Mouse (Mus musculus): ENCODE measurements around the gene Stk10. TPM values are rescaled to one million over a fixed set of nuclear protein-coding genes. Genes with fewer than 3 reads are reported as not detected.

The Stk10 gene
- polyA plus RNA-seq, 1 experiment from 2014 or later, result 2.9 TPM

GRCm38 (mm10) chr11:32629713-32630211 lies 96.7 kb downstream of the Stk10 start:
- Histone ChIP-seq H3K4me2 (no peak overlapping the region), H3K27me3 (no peaks in the 10 kb centered on the region), H3K4me1 (no peaks in the 10 kb centered on the region), H3K27ac (no peak overlapping the region), H3K36me3 (no peaks in the 10 kb centered on the region), H3K4me3 (no peak overlapping the region), H3K9me3 (no peaks in the 10 kb centered on the region), H3K9ac (no peak overlapping the region)
- WGBS, result 68% methylated on average over 4 of the region's 4 CpGs
- ATAC-seq (ENCODE audit: borderline replicate concordance, extremely low read depth, low FRiP score, low TSS enrichment), result no peak

GRCm38 (mm10) chr11:32632671-32633070 lies 99.6 kb downstream of the Stk10 start:
- Histone ChIP-seq H3K36me3 (no peaks in the 10 kb centered on the region), H3K4me3 (no peak overlapping the region), H3K9ac (no peak overlapping the region), H3K4me1 (peaks cover 9% of the 10 kb centered on the region), H3K27me3 (no peaks in the 10 kb centered on the region), H3K9me3 (no peaks in the 10 kb centered on the region), H3K4me2 (no peak overlapping the region), H3K27ac (no peak overlapping the region)
- WGBS, result 93% methylated on average over 5 of the region's 5 CpGs
- no peak for ATAC-seq (ENCODE audit: borderline replicate concordance, extremely low read depth, low FRiP score, low TSS enrichment)

GRCm38 (mm10) chr11:32633542-32633941 lies 100.4 kb downstream of the Stk10 start:
- peaks cover 9% of the 10 kb centered on the region for H3K4me1 ChIP-seq
- H3K4me3 ChIP-seq, result no peak overlapping the region
- no peaks in the 10 kb centered on the region for H3K36me3 ChIP-seq
- no peaks in the 10 kb centered on the region for H3K9me3 ChIP-seq
- ATAC-seq (ENCODE audit: borderline replicate concordance, extremely low read depth, low FRiP score, low TSS enrichment), result no peak
- no peak overlapping the region for H3K27ac ChIP-seq
- H3K27me3 ChIP-seq, result no peaks in the 10 kb centered on the region
- no peak overlapping the region for H3K4me2 ChIP-seq
- no peak overlapping the region for H3K9ac ChIP-seq
- 63% methylated on average over 3 of the region's 3 CpGs for WGBS

- ATAC-seq (ENCODE audit: borderline replicate concordance, extremely low read depth, low FRiP score, low TSS enrichment), result no peak
Observed at GRCm38 (mm10) chr11:32634143-32634542, 101.0 kb downstream of the Stk10 start.

GRCm38 (mm10) chr11:32634842-32635241 lies 101.7 kb downstream of the Stk10 start:
- H3K4me1 ChIP-seq, result peaks cover 9% of the 10 kb centered on the region
- H3K4me3 ChIP-seq, result no peak overlapping the region
- no peak for ATAC-seq (ENCODE audit: borderline replicate concordance, extremely low read depth, low FRiP score, low TSS enrichment)
- 48% methylated on average over 2 of the region's 2 CpGs for WGBS
- no peaks in the 10 kb centered on the region for H3K9me3 ChIP-seq
- no peaks in the 10 kb centered on the region for H3K27me3 ChIP-seq
- H3K9ac ChIP-seq, result no peak overlapping the region
- H3K4me2 ChIP-seq, result no peak overlapping the region
- no peak overlapping the region for H3K27ac ChIP-seq
- no peaks in the 10 kb centered on the region for H3K36me3 ChIP-seq

More at GRCm38 (mm10) chr11:32634143-32634542, 101.0 kb downstream of the Stk10 start:
- Histone ChIP-seq H3K4me2 (no peak overlapping the region), H3K4me3 (no peak overlapping the region), H3K9me3 (no peaks in the 10 kb centered on the region), H3K36me3 (no peaks in the 10 kb centered on the region), H3K4me1 (peaks cover 9% of the 10 kb centered on the region), H3K27ac (no peak overlapping the region), H3K9ac (no peak overlapping the region), H3K27me3 (no peaks in the 10 kb centered on the region)
- WGBS, result 32% methylated on average over 2 of the region's 2 CpGs

GRCm38 (mm10) chr11:32636275-32636674 lies 103.2 kb downstream of the Stk10 start:
- Histone ChIP-seq H3K4me3 (no peak overlapping the region), H3K9ac (no peak overlapping the region), H3K4me2 (no peak overlapping the region), H3K9me3 (no peaks in the 10 kb centered on the region), H3K36me3 (no peaks in the 10 kb centered on the region), H3K27me3 (no peaks in the 10 kb centered on the region), H3K4me1 (peaks cover 18% of the 10 kb centered on the region), H3K27ac (no peak overlapping the region)
- ATAC-seq (ENCODE audit: borderline replicate concordance, extremely low read depth, low FRiP score, low TSS enrichment), result no peak
- 24% methylated on average over 4 of the region's 4 CpGs for WGBS

GRCm38 (mm10) chr11:32638521-32639255 lies 105.6 kb downstream of the Stk10 start:
- no peak overlapping the region for H3K9ac ChIP-seq
- H3K4me3 ChIP-seq, result no peak overlapping the region
- peaks cover 23% of the 10 kb centered on the region for H3K4me1 ChIP-seq
- H3K4me2 ChIP-seq, result no peak overlapping the region
- WGBS, result 74% methylated on average over 8 of the region's 8 CpGs
- H3K36me3 ChIP-seq, result no peaks in the 10 kb centered on the region
- no peaks in the 10 kb centered on the region for H3K27me3 ChIP-seq
- no peaks in the 10 kb centered on the region for H3K9me3 ChIP-seq
- no peak for ATAC-seq (ENCODE audit: borderline replicate concordance, extremely low read depth, low FRiP score, low TSS enrichment)
- no peak overlapping the region for H3K27ac ChIP-seq

- ATAC-seq (ENCODE audit: borderline replicate concordance, extremely low read depth, low FRiP score, low TSS enrichment), result no peak
- H3K4me2 ChIP-seq, result no peak overlapping the region
- peaks cover 29% of the 10 kb centered on the region for H3K4me1 ChIP-seq
- WGBS, result 81% methylated on average over 4 of the region's 4 CpGs
- H3K27me3 ChIP-seq, result no peaks in the 10 kb centered on the region
- no peaks in the 10 kb centered on the region for H3K9me3 ChIP-seq
- H3K27ac ChIP-seq, result no peak overlapping the region
- H3K4me3 ChIP-seq, result no peak overlapping the region
- no peak overlapping the region for H3K9ac ChIP-seq
- no peaks in the 10 kb centered on the region for H3K36me3 ChIP-seq
Observed at GRCm38 (mm10) chr11:32640617-32641016, 107.5 kb downstream of the Stk10 start.

GRCm38 (mm10) chr11:32642249-32642876 lies 109.3 kb downstream of the Stk10 start, which contains the start of gene Fbxw11:
Gene Fbxw11 (plus strand): TSS chr11:32642724.
- Histone ChIP-seq H3K9me3 (no peaks in the 10 kb centered on the region), H3K9ac (peak within 1 kb of the TSS; percentile 98), H3K27me3 (no peaks in the 10 kb centered on the region), H3K4me3 (peak within 1 kb of the TSS; percentile 95), H3K36me3 (no peaks in the 10 kb centered on the region), H3K4me1 (peaks cover 23% of the 10 kb centered on the region), H3K4me2 (peak within 1 kb of the TSS; percentile 78), H3K27ac (peak within 1 kb of the TSS; percentile 99)
- 2% methylated on average over 63 of the region's 64 CpGs for WGBS
- ATAC-seq (ENCODE audit: borderline replicate concordance, extremely low read depth, low FRiP score, low TSS enrichment), result peak; percentile 95

- H3K4me3 ChIP-seq, result peak overlapping the region; percentile 95
- peak; percentile 71 for ATAC-seq (ENCODE audit: borderline replicate concordance, extremely low read depth, low FRiP score, low TSS enrichment)
- no peaks in the 10 kb centered on the region for H3K36me3 ChIP-seq
- WGBS, result under 1% methylated on average over 44 of the region's 54 CpGs
- H3K9ac ChIP-seq, result peak overlapping the region; percentile 98
- H3K9me3 ChIP-seq, result no peaks in the 10 kb centered on the region
- peaks cover 23% of the 10 kb centered on the region for H3K4me1 ChIP-seq
- peak overlapping the region; percentile 78 for H3K4me2 ChIP-seq
- no peaks in the 10 kb centered on the region for H3K27me3 ChIP-seq
- peak overlapping the region; percentile 99 for H3K27ac ChIP-seq
Observed at GRCm38 (mm10) chr11:32642899-32643886, 110.1 kb downstream of the Stk10 start.

GRCm38 (mm10) chr11:32644010-32644409 lies 110.9 kb downstream of the Stk10 start:
- H3K36me3 ChIP-seq, result no peaks in the 10 kb centered on the region
- WGBS, result 26% methylated on average over 3 of the region's 3 CpGs
- no peaks in the 10 kb centered on the region for H3K9me3 ChIP-seq
- peak overlapping the region; percentile 78 for H3K4me2 ChIP-seq
- no peaks in the 10 kb centered on the region for H3K27me3 ChIP-seq
- no peak for ATAC-seq (ENCODE audit: borderline replicate concordance, extremely low read depth, low FRiP score, low TSS enrichment)
- peaks cover 23% of the 10 kb centered on the region for H3K4me1 ChIP-seq
- H3K9ac ChIP-seq, result peak overlapping the region; percentile 98
- peak overlapping the region; percentile 99 for H3K27ac ChIP-seq
- peak overlapping the region; percentile 95 for H3K4me3 ChIP-seq

Data from lung, embryonic 15.5 days (tissue).